Mouse (Mus musculus) testis, postnatal 10 days (tissue): ENCODE measurements at regions not wholly inside any gene's neighbourhood (a gene's known extent, or its start where the extent isn't known, plus 50 kb on each side); places are given as distances from the start of the nearest gene placed in this dataset.
A peak's percentile ranks its signal among the peaks of the same experiment; 100 is the strongest.
"Not testable (repeated sequence)": the region's sequence is repeated elsewhere in the genome, so short reads cannot be mapped to it uniquely, and the experiment has no call there.

ENCODE experiments used
- DNase-seq: peaks from one replicate; pipeline ENCODE4 v3.0.0; 2021; ENCODE audit warnings: low spot score

GRCm38 (mm10) chr13:25722595-25723525 is 452.6 kb upstream of the Nrsn1 start:
- DNase-seq = no peak

GRCm38 (mm10) chr13:25700965-25701364 is 430.7 kb upstream of the Nrsn1 start:
- no peak for DNase-seq

GRCm38 (mm10) chr13:25695956-25696355 is 425.7 kb upstream of the Nrsn1 start:
- DNase-seq = no peak

GRCm38 (mm10) chr13:25695017-25695604 is 424.8 kb upstream of the Nrsn1 start:
- no peak for DNase-seq

- no peak for DNase-seq
These were observed 408.0 kb upstream of the Nrsn1 start for GRCm38 (mm10) chr13:25678221-25678735.

- DNase-seq = no peak
These were observed 404.9 kb upstream of the Nrsn1 start for GRCm38 (mm10) chr13:25675208-25675607.

- no peak for DNase-seq
These were observed 395.7 kb upstream of the Nrsn1 start for GRCm38 (mm10) chr13:25666022-25666421.

- DNase-seq = no peak
These were observed 394.8 kb upstream of the Nrsn1 start for GRCm38 (mm10) chr13:25664963-25665606.

GRCm38 (mm10) chr13:25648430-25648786 is 378.1 kb upstream of the Nrsn1 start:
- DNase-seq = no peak

GRCm38 (mm10) chr13:25647711-25648429 is 377.6 kb upstream of the Nrsn1 start:
- DNase-seq = no peak

- DNase-seq = no peak
These were observed 369.4 kb upstream of the Nrsn1 start for GRCm38 (mm10) chr13:25639522-25640291.

GRCm38 (mm10) chr13:25629466-25629865 is 359.2 kb upstream of the Nrsn1 start:
- peak; percentile 53 for DNase-seq

GRCm38 (mm10) chr13:25617578-25617977 is 347.3 kb upstream of the Nrsn1 start:
- DNase-seq = no peak

- DNase-seq = no peak
These were observed 341.7 kb upstream of the Nrsn1 start for GRCm38 (mm10) chr13:25611986-25612385.

- no peak for DNase-seq
These were observed 339.3 kb upstream of the Nrsn1 start for GRCm38 (mm10) chr13:25609641-25610040.

- DNase-seq = no peak
These were observed 338.9 kb upstream of the Nrsn1 start for GRCm38 (mm10) chr13:25609241-25609640.

- DNase-seq = not testable (repeated sequence)
These were observed 331.0 kb upstream of the Nrsn1 start for GRCm38 (mm10) chr13:25601351-25601750.

GRCm38 (mm10) chr13:25594629-25595028 is 324.3 kb upstream of the Nrsn1 start:
- no peak for DNase-seq

GRCm38 (mm10) chr13:25570641-25571040 is 300.3 kb upstream of the Nrsn1 start:
- no peak for DNase-seq

GRCm38 (mm10) chr13:25562746-25563145 is 292.4 kb upstream of the Nrsn1 start:
- DNase-seq = peak; percentile 49

GRCm38 (mm10) chr13:25560339-25560738 is 290.0 kb upstream of the Nrsn1 start:
- DNase-seq = no peak
